Mouse (Mus musculus) neural tube, embryonic 14.5 days (tissue): ENCODE data around the gene Gm16440. TPM values are rescaled to one million over a fixed set of nuclear protein-coding genes. Genes with fewer than 3 reads are reported as not detected.
"Not testable (repeated sequence)": the region's sequence is repeated elsewhere in the genome, so short reads cannot be mapped to it uniquely, and the experiment has no call there.

Source experiments
- ATAC-seq: fragments of 200-750 bp; cut with Nextera tagmentation; 2 replicates; pipeline ENCODE4 v1.8.0; 2017; ENCODE audit warnings: low read depth, mild to moderate bottlenecking, moderate TSS enrichment, moderate library complexity
- H3K27ac ChIP-seq: fragments of 300-500 bp; sonication (generic); 2 replicates; pipeline ENCODE4 v1.5.1; 2014; ENCODE audit warnings: low read depth, mild to moderate bottlenecking, control low read depth, low read length, moderate library complexity, mixed read lengths
- H3K27me3 ChIP-seq: fragments of 300-500 bp; sonication (generic); 2 replicates; pipeline ENCODE4 v1.6.1; 2014; ENCODE audit warnings: low read length; ENCODE audit not compliant: control insufficient read depth, insufficient read depth
- H3K36me3 ChIP-seq: fragments of 300-500 bp; sonication (generic); 2 replicates; pipeline ENCODE4 v1.6.1; 2014; ENCODE audit warnings: low read length, mixed read lengths; ENCODE audit not compliant: control insufficient read depth, insufficient read depth
- H3K4me1 ChIP-seq: fragments of 300-500 bp; sonication (generic); 2 replicates; pipeline ENCODE4 v1.6.1; 2014; ENCODE audit warnings: low read length; ENCODE audit not compliant: control insufficient read depth, insufficient read depth
- H3K4me2 ChIP-seq: fragments of 300-500 bp; sonication (generic); 2 replicates; pipeline ENCODE4 v1.6.1; 2014; ENCODE audit warnings: mild to moderate bottlenecking, low read depth, low read length, control low read depth
- H3K4me3 ChIP-seq: fragments of 300-500 bp; sonication (generic); 2 replicates; pipeline ENCODE4 v1.5.1; 2014; ENCODE audit warnings: low read depth, low read length, control low read depth, mixed read lengths
- H3K9ac ChIP-seq: fragments of 300-500 bp; sonication (generic); replicated peaks from 2 replicates; pipeline ENCODE4 v1.6.1; 2014; ENCODE audit warnings: low read depth, mild to moderate bottlenecking, control low read depth, low read length, mixed read lengths
- H3K9me3 ChIP-seq: fragments of 300-500 bp; sonication (generic); 2 replicates; pipeline ENCODE4 v1.6.1; 2016; ENCODE audit warnings: low read length; ENCODE audit not compliant: control insufficient read depth
- WGBS: fragments of 180-500 bp; shearing (Covaris S2); extraction: QIAGEN DNeasy Blood & Tissue Kit; methylation state at CpG from one replicate; pipeline ENCODE4 v1.1.7; 2014; 5-methylcytosine and 5-hydroxymethylcytosine counted together
- polyA plus RNA-seq: library from polyadenylated mRNA; unstranded; fragments of >200 nt; fragmentation: Nextera tagmentation; extraction: Ambion mirVana; gene quantifications from 2 replicates; pipeline ENCODE4 v1.2.1, GENCODE M21; 2014

Gm16440 gene
- not detected in 2 replicates for polyA plus RNA-seq

DNA sequence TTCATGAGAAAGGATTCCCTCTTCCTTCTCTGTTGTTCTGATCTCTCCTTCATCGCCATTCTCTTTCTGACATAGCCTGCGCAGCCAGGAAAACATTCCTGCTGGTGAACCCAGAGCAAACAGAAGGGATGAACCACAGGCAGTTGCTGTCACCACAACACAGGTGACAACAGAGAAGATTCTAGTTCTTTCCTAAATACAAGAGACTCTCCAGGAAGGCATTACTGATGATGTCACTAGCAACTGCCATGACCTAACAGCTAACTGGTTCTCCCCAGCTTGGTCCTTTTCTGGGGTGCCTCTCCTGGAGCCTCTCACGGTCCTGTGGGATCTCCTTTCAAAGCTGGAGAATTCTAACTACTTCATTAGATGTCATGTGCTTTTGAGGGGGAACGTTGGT lies at the start of gene Gm16440:
Gene Gm16440 (minus strand): TSS at position 101 of the 400 bp plus-strand sequence.
- not testable (repeated sequence) for H3K9me3 ChIP-seq, ATAC-seq, H3K4me3 ChIP-seq, H3K4me2 ChIP-seq, H3K9ac ChIP-seq, H3K27ac ChIP-seq, H3K27me3 ChIP-seq, H3K4me1 ChIP-seq, H3K36me3 ChIP-seq
- 88% methylated on average over 2 of the region's 4 CpGs for WGBS

DNA sequence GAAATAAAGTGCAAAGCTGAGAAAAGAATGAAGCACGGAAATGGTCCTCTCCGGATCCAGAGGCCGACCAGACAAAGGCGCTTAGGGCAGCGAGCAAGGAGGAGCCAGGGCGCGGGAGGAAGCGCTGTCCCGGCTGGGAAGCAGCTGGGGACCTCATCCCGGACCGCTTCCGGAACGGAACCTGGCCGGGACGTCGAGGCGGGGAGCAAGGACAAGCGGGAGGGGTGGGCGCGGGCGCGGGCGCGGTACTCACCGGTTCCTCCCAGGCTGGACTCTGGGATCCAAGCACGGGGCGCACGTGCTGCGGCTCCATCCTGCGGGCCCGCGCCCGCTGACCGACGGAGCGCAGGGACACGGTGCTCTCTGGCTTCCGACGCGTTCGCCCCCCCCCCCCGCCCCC lies 36.6 kb upstream of the Gm16440 start:
- H3K9me3 ChIP-seq, H3K9ac ChIP-seq, ATAC-seq, H3K27me3 ChIP-seq, H3K4me3 ChIP-seq, H3K36me3 ChIP-seq, H3K27ac ChIP-seq, H3K4me1 ChIP-seq: not testable (repeated sequence)
- WGBS = 10% methylated on average over 9 of the region's 42 CpGs
- peak overlapping the region; percentile 36; the same call in 1 of the 2 replicates for H3K4me2 ChIP-seq

DNA sequence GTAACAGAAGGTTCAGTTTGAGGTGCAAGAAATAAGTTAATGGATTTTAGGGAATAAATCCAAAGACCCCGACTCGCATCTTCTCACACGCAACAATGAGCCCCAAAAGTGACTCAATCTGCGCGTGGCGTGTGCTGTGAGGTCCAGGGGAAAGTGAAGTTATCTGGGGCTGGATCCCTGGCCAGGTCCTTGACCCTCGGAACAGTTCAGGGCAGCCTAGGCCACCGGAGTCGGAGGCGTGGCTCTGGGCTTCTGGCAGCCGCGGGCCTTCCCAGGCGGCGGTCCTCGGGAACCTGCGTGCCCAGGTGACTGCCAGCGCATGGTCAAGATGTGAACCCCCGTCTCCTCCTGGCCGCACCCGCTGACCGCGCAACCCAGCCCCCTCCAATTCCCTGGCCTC lies 36.2 kb upstream of the Gm16440 start:
- 23% methylated on average over 16 of the region's 22 CpGs for WGBS
- H3K4me1 ChIP-seq, H3K9me3 ChIP-seq, H3K27me3 ChIP-seq, H3K9ac ChIP-seq, H3K27ac ChIP-seq, ATAC-seq, H3K36me3 ChIP-seq: not testable (repeated sequence)
- peak overlapping the region; percentile 36; the same call in 1 of the 2 replicates for H3K4me2 ChIP-seq
- H3K4me3 ChIP-seq = peak overlapping the region; percentile 26

DNA sequence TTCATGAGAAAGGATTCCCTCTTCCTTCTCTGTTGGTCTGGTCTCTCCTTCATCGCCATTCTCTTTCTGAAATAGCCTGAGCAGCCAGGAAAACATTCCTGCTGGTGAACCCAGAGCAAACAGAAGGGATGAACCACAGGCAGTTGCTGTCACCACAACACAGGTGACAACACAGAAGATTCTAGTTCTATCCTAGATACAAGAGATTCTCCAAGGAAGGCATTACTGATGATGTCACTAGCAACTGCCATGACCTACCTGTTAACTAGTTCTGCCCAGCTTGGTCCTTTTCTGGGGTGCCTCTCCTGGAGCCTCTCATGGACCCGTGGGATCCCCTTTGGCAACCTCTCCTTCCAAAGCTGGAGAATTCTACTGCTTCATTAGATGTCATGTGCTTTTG lies 22.3 kb upstream of the Gm16440 start, which contains the start of gene Gm3591:
Gene Gm3591 (minus strand): TSS at position 101 of the 400 bp plus-strand sequence.
- H3K27me3 ChIP-seq, H3K36me3 ChIP-seq, H3K4me1 ChIP-seq, H3K4me2 ChIP-seq, H3K9ac ChIP-seq, H3K9me3 ChIP-seq, ATAC-seq, H3K27ac ChIP-seq, H3K4me3 ChIP-seq: not testable (repeated sequence)
- WGBS = no CpG with 5 or more reads among the region's 2 CpGs

DNA sequence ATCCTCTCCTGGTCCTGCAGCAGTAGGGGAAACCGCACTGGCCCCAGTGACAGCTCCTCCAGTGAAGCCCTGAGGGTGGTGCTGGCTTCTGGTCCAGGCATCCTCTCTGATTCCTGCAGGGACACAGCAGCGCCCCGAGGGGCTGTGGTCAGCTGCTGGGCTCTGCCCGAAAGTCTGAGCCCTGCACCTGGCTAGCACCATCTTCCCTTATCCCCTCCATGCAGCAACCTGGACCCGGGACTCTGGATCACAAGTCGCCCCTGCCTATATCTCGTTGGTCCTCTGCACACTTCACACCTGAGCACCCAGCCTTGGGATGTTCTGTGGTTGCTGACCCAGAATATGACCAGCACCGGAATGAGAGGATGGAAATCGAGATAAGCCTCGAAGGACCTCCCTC lies 46.5 kb downstream of the Gm16440 start, which contains the start of gene Gm3618:
Gene Gm3618 (minus strand): TSS at position 101 of the 400 bp plus-strand sequence.
- H3K4me3 ChIP-seq, H3K36me3 ChIP-seq, ATAC-seq, H3K4me2 ChIP-seq, H3K4me1 ChIP-seq, H3K9me3 ChIP-seq, H3K27me3 ChIP-seq, H3K9ac ChIP-seq, H3K27ac ChIP-seq: not testable (repeated sequence)
- no CpG with 5 or more reads among the region's 10 CpGs for WGBS

Other genes with a start within 250 kb of the Gm16440 start
- gene Gm21560, start 171.0 kb downstream of the Gm16440 start, polyA plus RNA-seq = not detected in 2 replicates
- 7.2 and 12.4 TPM in 2 replicates for gene Gm3411, start 103.1 kb downstream of the Gm16440 start, polyA plus RNA-seq
- gene Gm21103, start 85.5 kb downstream of the Gm16440 start, polyA plus RNA-seq = not detected in 2 replicates
- gene Gm3618, start 46.6 kb downstream of the Gm16440 start, polyA plus RNA-seq = not detected in 2 replicates
- 6.6 and 8.6 TPM in 2 replicates for gene Gm3591, start 22.2 kb upstream of the Gm16440 start, polyA plus RNA-seq
- not detected in 2 replicates for gene Gm3594, start 54.3 kb upstream of the Gm16440 start, polyA plus RNA-seq
- not detected in 2 replicates for gene Gm8356, start 147.0 kb upstream of the Gm16440 start, polyA plus RNA-seq
- 0.53 and 1.6 TPM in 2 replicates for gene Gm3629, start 200.3 kb upstream of the Gm16440 start, polyA plus RNA-seq
- gene Gm3460, start 232.1 kb upstream of the Gm16440 start, polyA plus RNA-seq = 0.78 TPM in 1 of 2 replicates, not detected in the other